Mouse (Mus musculus) ES-CJ7 (cell line): ENCODE measurements at regions not wholly inside any gene's neighbourhood (a gene's known extent, or its start where the extent isn't known, plus 50 kb on each side); places are given as distances from the start of the nearest gene placed in this dataset.
"Not testable (repeated sequence)": the region's sequence is repeated elsewhere in the genome, so short reads cannot be mapped to it uniquely, and the experiment has no call there.

Source experiments
- DNase-seq: peaks from one replicate; pipeline ENCODE4 v3.0.0; 2011; ENCODE audit warnings: low read depth, low spot score

DNA sequence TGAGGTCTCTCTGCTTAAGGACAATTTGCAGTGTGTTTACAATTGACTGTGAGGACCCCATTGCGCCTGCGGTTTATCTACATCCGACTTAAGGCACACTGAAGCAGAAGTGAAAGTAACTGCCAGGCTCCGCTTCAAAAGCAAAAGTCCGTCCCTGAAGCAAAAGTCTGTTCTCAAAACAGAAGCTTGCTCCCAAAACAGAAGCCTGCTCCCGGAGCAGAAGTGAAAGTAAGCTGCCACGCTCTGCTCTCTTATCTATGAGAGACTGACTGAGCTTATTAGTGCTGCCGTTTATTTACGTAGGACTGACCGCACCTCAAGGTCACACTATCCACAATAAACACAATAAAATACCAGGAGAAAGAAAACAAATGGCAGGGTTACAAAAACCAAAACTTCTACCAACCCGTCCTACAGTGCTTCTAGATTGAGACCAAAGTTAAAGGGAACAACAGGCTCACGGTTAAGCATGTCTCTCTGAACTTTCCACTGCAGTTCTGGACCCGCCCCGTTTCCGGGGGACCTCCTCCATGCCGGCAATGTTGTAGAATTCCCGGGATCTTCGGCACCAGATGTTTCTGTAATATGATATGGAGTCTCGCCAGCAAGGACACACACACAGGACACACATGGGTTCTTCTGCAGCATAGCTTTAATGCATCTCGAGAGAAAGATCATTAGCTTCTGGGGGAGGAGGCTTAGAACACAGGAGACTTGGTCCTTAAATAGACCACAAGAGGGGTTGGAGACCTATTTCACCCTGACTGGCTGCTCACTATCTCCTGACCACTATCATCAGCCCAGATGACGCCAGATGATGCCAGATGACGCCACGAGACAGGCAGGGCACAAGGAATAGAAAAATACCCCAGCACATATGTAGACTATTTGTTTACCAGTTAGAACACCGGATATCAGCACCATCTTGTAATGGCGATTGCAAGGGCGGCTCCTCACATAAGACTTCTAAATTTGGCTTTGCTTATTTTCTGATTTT lies 665.8 kb downstream of the Nebl start:
- DNase-seq, result not testable (repeated sequence)
